Mouse (Mus musculus): ENCODE data around the gene Tuba1a.

GRCm38 (mm10) chr15:98904692-98905091, 48.8 kb downstream of the Tuba1a start:
- TF ChIP-seq POLR2A (IDR thresholded peaks at IDR 0.05; ENCODE audit: low read depth, low read length) (no peak), CTCF (IDR thresholded peaks at IDR 0.05; ENCODE audit: extremely low read depth, insufficient read depth, insufficient read length, insufficient replicate concordance) (peak; percentile 44; the same call in 1 of the 2 replicates)
